Comparison of ENCODE assay signal across 14 mouse cellular contexts in the genomic region with DNA sequence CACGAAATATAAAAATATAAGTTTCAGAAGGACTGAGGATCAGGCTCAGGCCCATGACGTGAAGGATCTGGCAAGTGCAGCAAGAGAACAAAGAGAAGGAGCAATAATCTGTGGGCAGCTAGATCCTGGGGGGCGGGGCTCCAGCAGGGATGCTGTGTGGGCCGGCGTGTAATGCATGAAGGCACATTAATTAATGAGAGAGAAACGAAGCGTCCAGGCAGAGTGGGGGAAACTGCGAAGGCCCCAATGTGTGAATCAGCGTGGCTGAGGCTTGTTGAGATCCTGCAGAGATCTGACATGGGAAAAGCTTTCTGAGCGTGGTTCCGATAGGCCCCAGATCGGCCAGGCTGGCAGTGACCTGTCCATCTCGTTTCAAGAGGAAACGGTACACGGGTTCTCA.
A peak's percentile ranks its signal among the peaks of the same experiment; 100 is the strongest.
DNase-seq lines count a peak whose midpoint lies in the region; ATAC-seq and TF ChIP-seq lines count a peak whose summit lies in the region.
"Had no signal": no experiment of that assay in that cellular context is flagged by ENCODE, and none has a peak within 500 bp of the region (broad histone marks: within the 10 kb centered on the region; RNA-seq: fewer than 3 reads in every experiment).

No protein-coding gene starts in this region.

- ATAC-seq in kidney, postnatal 0 days (replicated peaks; ENCODE audit: low FRiP score, low read depth) = 0 out of 2 replicates have a peak, but pooled peaks have one; percentile 29
- peak; percentile 74; the same call in 1 of the 2 replicates for ATAC-seq in forebrain, embryonic 14.5 days
- ATAC-seq in midbrain, embryonic 13.5 days = peak; percentile 82

- TF ChIP-seq CTCF in kidney, postnatal 0 days (IDR thresholded peaks at IDR 0.05; ENCODE audit: low read depth) = no peak
- no peak for TF ChIP-seq CTCF in brain, embryonic 14.5 days (IDR thresholded peaks at IDR 0.05; ENCODE audit: borderline replicate concordance, extremely low read depth, insufficient read depth, insufficient read length)
- no peak for TF ChIP-seq CTCF in lung, adult 2 months (IDR thresholded peaks at IDR 0.05; ENCODE audit: insufficient read depth, low read length)

- no peaks in the 10 kb centered on the region for H3K4me1 ChIP-seq in kidney, postnatal 0 days (replicated peaks; ENCODE audit: insufficient read depth, low read length)
- H3K4me1 ChIP-seq in forebrain, embryonic 14.5 days (ENCODE audit: control insufficient read depth, insufficient read depth, low read length) = 0 out of 2 replicates have a peak, but pooled peaks cover 2% of the 10 kb centered on the region
- H3K4me1 ChIP-seq in midbrain, embryonic 13.5 days (replicated peaks) = peaks cover 6% of the 10 kb centered on the region
- no peaks in the 10 kb centered on the region for H3K4me1 ChIP-seq in lung, adult 2 months (ENCODE audit: control insufficient read depth, insufficient read depth, low read length)

- TF ChIP-seq POLR2A in brain, embryonic 14.5 days (IDR thresholded peaks at IDR 0.05; ENCODE audit: borderline replicate concordance, extremely low read depth, insufficient read depth, insufficient read length, poor library complexity, severe bottlenecking) = no peak
- TF ChIP-seq POLR2A in lung, adult 2 months (IDR thresholded peaks at IDR 0.05; ENCODE audit: borderline replicate concordance, extremely low read depth, low read depth, low read length) = no peak

- 49% methylated on average over 15 of the region's 15 CpGs for WGBS in kidney, postnatal 0 days
- 46% methylated on average over 15 of the region's 15 CpGs for WGBS in forebrain, embryonic 14.5 days
- WGBS in midbrain, embryonic 13.5 days = 36% methylated on average over 15 of the region's 15 CpGs
- WGBS in lung, adult 2 months = 79% methylated on average over 15 of the region's 15 CpGs

- no peak overlapping the region for H3K9ac ChIP-seq in kidney, postnatal 0 days (ENCODE audit: low read depth, low read length)
- no peak overlapping the region for H3K9ac ChIP-seq in forebrain, embryonic 14.5 days (ENCODE audit: low read length)
- no peak overlapping the region for H3K9ac ChIP-seq in midbrain, embryonic 13.5 days (replicated peaks)
- H3K9ac ChIP-seq: lung, embryonic 14.5 days had no signal

- no peak overlapping the region for H3K4me3 ChIP-seq in kidney, postnatal 0 days (replicated peaks; ENCODE audit: low read depth, low read length)
- no peak overlapping the region for H3K4me3 ChIP-seq in forebrain, embryonic 14.5 days (ENCODE audit: low read depth, low read length)
- no peak overlapping the region for H3K4me3 ChIP-seq in midbrain, embryonic 13.5 days (replicated peaks)
- H3K4me3 ChIP-seq in lung, adult 2 months (replicated peaks; ENCODE audit: extremely low read depth, low read depth, low read length) = no peak overlapping the region

- H3K36me3 ChIP-seq in kidney, postnatal 0 days (ENCODE audit: insufficient read depth, low read length) = no peaks in the 10 kb centered on the region
- no peaks in the 10 kb centered on the region for H3K36me3 ChIP-seq in forebrain, embryonic 14.5 days (ENCODE audit: control insufficient read depth, insufficient read depth, low read length)
- H3K36me3 ChIP-seq in midbrain, embryonic 13.5 days = no peaks in the 10 kb centered on the region

- no peak overlapping the region for H3K27ac ChIP-seq in kidney, postnatal 0 days
- H3K27ac ChIP-seq in forebrain, embryonic 14.5 days (ENCODE audit: low read depth, low read length) = no peak overlapping the region
- peak overlapping the region; percentile 69 for H3K27ac ChIP-seq in midbrain, embryonic 13.5 days

- H3K4me2 ChIP-seq in kidney, postnatal 0 days (ENCODE audit: low read length) = no peak overlapping the region
- no peak overlapping the region for H3K4me2 ChIP-seq in forebrain, embryonic 14.5 days (ENCODE audit: low read length)
- 0 out of 2 replicates have a peak overlapping the region, but pooled peaks have one; percentile 3 for H3K4me2 ChIP-seq in midbrain, embryonic 13.5 days (replicated peaks)
- H3K4me2 ChIP-seq: lung, embryonic 14.5 days had no signal

- peak; percentile 51 for DNase-seq in kidney, postnatal 0 days (ENCODE audit: low spot score)
- DNase-seq in kidney, postnatal 25 days = no peak
- DNase-seq in brain, embryonic 14.5 days (ENCODE audit: low read depth) = peak; percentile 72
- DNase-seq in forebrain, embryonic 14.5 days (ENCODE audit: low spot score) = peak; percentile 48
- no peak for DNase-seq in lung, adult 2 months
- no peak for DNase-seq in adrenal gland, adult 18-20 months (ENCODE audit: low spot score in 2 of 2)
- DNase-seq: adrenal gland, postnatal 14 days; cerebellum, adult 11-12 months; heart, postnatal 14 days; kidney, postnatal 10 days; lung, embryonic 14.5 days; spleen, adult 18-20 months had no signal

- no peaks in the 10 kb centered on the region for H3K27me3 ChIP-seq in kidney, postnatal 0 days (ENCODE audit: insufficient read depth, low read length)
- no peaks in the 10 kb centered on the region for H3K27me3 ChIP-seq in forebrain, embryonic 14.5 days (replicated peaks; ENCODE audit: control insufficient read depth, insufficient read depth, low read length)
- no peaks in the 10 kb centered on the region for H3K27me3 ChIP-seq in midbrain, embryonic 13.5 days
- H3K27me3 ChIP-seq: CH12.LX had no signal

- H3K9me3 ChIP-seq in kidney, postnatal 0 days (replicated peaks; ENCODE audit: low read length) = no peaks in the 10 kb centered on the region
- H3K9me3 ChIP-seq in forebrain, embryonic 14.5 days (replicated peaks; ENCODE audit: control insufficient read depth, low read length) = no peaks in the 10 kb centered on the region
- 0 out of 2 replicates have a peak, but pooled peaks cover 4% of the 10 kb centered on the region for H3K9me3 ChIP-seq in midbrain, embryonic 13.5 days

Comparison
In these comparisons a context has a peak if more than half of its experiments do, and no peak if none do; other contexts are left out.
1. DNase-seq: peak in kidney, postnatal 0 days (single experiment), brain, embryonic 14.5 days (single experiment) and forebrain, embryonic 14.5 days (single experiment); none in kidney, postnatal 25 days (0 of 2), lung, adult 2 months (single experiment) and adrenal gland, adult 18-20 months (0 of 2).
2. ATAC-seq: peak in every context shown above with its lines; median percentile 82 in midbrain, embryonic 13.5 days; 74 in forebrain, embryonic 14.5 days; 29 in kidney, postnatal 0 days.